Mouse (Mus musculus) cortical plate, adult 2 months (tissue): ENCODE measurements at regions not wholly inside any gene's neighbourhood (a gene's known extent, or its start where the extent isn't known, plus 50 kb on each side); places are given as distances from the start of the nearest gene placed in this dataset.

Experiments
- CTCF ChIP-seq: fragments of 200-500 bp; IDR thresholded peaks from 2 replicates; pipeline ENCODE4 v1.5.1; 2011; ENCODE audit warnings: mild to moderate bottlenecking, control low read depth, low read length; ENCODE audit not compliant: insufficient read depth; ENCODE audit errors: extremely low read depth
- POLR2A ChIP-seq: fragments of 200-500 bp; IDR thresholded peaks from 2 replicates; pipeline ENCODE4 v1.6.1; 2011; ENCODE audit warnings: mild to moderate bottlenecking, low read length, control low read depth; ENCODE audit not compliant: insufficient read depth; ENCODE audit errors: extremely low read depth

- 0 out of 2 replicates have a peak, but pooled peaks have one; percentile 31 for TF ChIP-seq POLR2A
- TF ChIP-seq CTCF, result no peak
These were observed 152.1 kb downstream of the Efnb1 start for GRCm38 (mm10) chrX:99287988-99288387.
